Mouse (Mus musculus): ENCODE measurements around the gene Tspan9. TPM values are rescaled to one million over a fixed set of nuclear protein-coding genes. Genes with fewer than 3 reads are reported as not detected.

Gene Tspan9
- polyA plus RNA-seq, 2 experiments: 134 to 151 TPM

DNA sequence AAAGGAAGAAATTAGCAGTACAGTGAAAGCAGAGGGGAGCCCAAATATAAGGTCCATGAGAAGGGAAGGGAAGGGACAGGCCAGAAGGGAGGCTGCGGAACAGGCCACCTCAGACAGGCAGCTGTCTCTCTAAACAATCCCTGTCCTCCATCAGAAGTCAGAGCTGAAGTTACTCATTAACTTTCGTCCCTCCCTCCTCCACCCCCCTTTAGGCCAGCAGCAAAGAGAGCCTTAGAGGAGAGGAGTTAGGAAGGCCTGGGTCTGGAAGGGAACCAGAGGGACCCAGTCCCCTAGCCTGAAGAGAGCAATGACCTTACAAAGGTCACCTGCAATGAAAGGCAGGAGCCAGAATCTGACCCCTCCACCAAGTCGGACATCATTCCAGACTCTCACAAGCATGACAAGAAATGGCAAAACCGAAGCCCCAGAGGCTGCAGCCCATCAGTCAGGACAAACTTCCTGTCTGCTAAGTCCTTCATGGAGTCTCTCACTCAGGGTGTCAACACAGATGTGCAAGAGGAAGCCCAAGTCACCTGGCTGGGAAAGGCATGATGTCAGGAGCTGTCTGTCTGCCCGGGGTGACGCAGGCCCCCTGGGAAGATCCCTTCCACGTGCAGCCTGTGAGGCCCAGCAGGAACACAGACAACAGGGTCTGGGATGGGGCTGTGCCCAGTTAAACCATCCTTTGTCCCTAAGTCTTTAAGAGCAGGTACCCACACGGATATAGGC is 9.0 kb downstream of the Tspan9 start:
- no peak for TF ChIP-seq POLR2A (IDR thresholded peaks at IDR 0.05; ENCODE audit: borderline replicate concordance, extremely low read depth, insufficient read depth, insufficient read length)
- no peak overlapping the region for H3K4me3 ChIP-seq (replicated peaks; ENCODE audit: low read length)
- peak overlapping the region; percentile 21; the same call in 1 of the 2 replicates for H3K27ac ChIP-seq (replicated peaks; ENCODE audit: low read depth, low read length)
- H3K4me2 ChIP-seq (replicated peaks; ENCODE audit: low read depth, low read length, severe bottlenecking): no peak overlapping the region
- ATAC-seq (ENCODE audit: low FRiP score, low read depth) (no peak), DNase-seq (ENCODE audit: low spot score) (no peak)
- H3K4me1 ChIP-seq (ENCODE audit: control insufficient read depth, insufficient read depth, low read length): peaks cover 42% of the 10 kb centered on the region
- H3K9ac ChIP-seq (ENCODE audit: low read depth, low read length, severe bottlenecking): no peak overlapping the region
- H3K27me3 ChIP-seq (ENCODE audit: control insufficient read depth, insufficient read depth, low read length): no peaks in the 10 kb centered on the region
- 44% methylated on average over 8 of the region's 8 CpGs for WGBS
- no peaks in the 10 kb centered on the region for H3K36me3 ChIP-seq (ENCODE audit: control insufficient read depth, insufficient read depth, low read length)
- no peaks in the 10 kb centered on the region for H3K9me3 ChIP-seq (ENCODE audit: control insufficient read depth, low read length)

DNA sequence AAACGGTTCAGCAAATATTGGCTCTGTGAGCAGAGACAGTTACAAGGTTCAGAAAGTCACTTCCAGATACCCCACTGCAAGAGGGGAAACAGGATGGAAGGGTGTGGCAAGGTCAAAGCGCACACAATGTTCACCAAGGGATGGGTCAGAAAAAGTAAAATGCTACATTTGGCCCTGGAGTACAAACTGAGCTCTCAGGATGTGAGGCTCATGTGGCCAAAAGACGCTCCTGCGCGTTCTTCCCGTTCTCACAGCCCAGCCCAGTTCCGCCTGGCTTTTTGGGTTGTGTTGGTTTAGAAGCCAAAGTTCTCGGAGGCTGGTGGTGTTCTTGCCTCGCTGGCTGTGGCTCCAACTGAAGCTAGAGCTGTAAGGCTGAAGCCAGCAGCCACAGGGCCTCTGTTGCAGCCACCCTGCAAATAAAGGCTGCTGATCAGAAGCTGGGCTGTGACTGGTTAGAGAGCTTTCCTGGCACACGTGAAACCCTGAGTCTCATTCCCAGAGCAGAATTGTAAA is 9.7 kb downstream of the Tspan9 start:
- 65% methylated on average over 10 of the region's 10 CpGs for WGBS
- no peak overlapping the region for H3K4me2 ChIP-seq (replicated peaks; ENCODE audit: low read depth, low read length, severe bottlenecking)
- H3K4me1 ChIP-seq (ENCODE audit: control insufficient read depth, insufficient read depth, low read length): peaks cover 46% of the 10 kb centered on the region
- DNase-seq (ENCODE audit: low spot score) (no peak), ATAC-seq (ENCODE audit: low FRiP score, low read depth) (no peak)
- H3K4me3 ChIP-seq (replicated peaks; ENCODE audit: low read length): no peak overlapping the region
- H3K36me3 ChIP-seq (ENCODE audit: control insufficient read depth, insufficient read depth, low read length): no peaks in the 10 kb centered on the region
- H3K27ac ChIP-seq (replicated peaks; ENCODE audit: low read depth, low read length): peak overlapping the region; percentile 21; the same call in 1 of the 2 replicates
- TF ChIP-seq POLR2A (IDR thresholded peaks at IDR 0.05; ENCODE audit: borderline replicate concordance, extremely low read depth, insufficient read depth, insufficient read length): no peak
- H3K27me3 ChIP-seq (ENCODE audit: control insufficient read depth, insufficient read depth, low read length): no peaks in the 10 kb centered on the region
- no peaks in the 10 kb centered on the region for H3K9me3 ChIP-seq (ENCODE audit: control insufficient read depth, low read length)
- no peak overlapping the region for H3K9ac ChIP-seq (ENCODE audit: low read depth, low read length, severe bottlenecking)

DNA sequence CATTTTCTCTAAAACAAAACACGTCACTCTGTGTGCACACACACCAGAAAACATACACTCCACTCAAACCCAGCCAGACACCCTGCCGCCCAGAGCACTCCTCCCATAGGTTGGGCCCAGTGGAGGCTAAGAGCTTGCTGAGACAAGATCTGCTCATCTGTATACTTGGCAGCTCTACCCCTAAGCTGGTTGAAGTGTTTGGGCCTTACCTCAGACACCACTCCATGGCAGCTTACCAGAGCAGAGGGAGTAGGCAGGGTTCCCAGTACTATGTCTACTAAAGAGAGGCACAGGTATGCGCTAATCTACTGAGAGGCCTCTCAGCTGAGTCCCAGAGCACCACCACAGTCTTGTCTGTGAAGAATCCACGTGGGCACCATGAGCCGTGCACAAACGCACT is 10.8 kb downstream of the Tspan9 start:
- ATAC-seq (ENCODE audit: low FRiP score, low read depth): no peak
- 86% methylated on average over 6 of the region's 6 CpGs for WGBS
- no peak for TF ChIP-seq POLR2A (IDR thresholded peaks at IDR 0.05; ENCODE audit: borderline replicate concordance, extremely low read depth, insufficient read depth, insufficient read length)

DNA sequence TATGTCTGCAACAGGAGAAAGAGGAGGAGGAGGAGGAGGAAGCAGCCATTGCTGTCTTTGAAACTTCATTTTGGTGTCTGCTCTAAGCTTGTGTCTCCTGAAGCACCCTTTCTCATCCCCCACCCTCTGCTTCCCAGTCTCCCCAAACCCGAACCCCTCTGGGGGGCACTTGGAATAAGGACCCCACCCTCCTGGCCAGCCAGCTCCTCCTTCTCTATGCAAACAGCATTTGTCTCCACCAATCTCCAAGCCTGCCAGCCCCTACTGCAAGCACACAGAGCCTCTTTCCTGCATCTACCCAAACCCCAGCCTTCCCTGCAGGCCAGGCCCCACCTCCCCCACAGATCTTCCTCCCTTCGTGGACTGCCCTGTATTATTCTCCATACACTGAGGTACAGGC is 12.0 kb downstream of the Tspan9 start:
- no peaks in the 10 kb centered on the region for H3K27me3 ChIP-seq (ENCODE audit: control insufficient read depth, insufficient read depth, low read length)
- 0 out of 2 replicates have a peak, but pooled peaks cover 5% of the 10 kb centered on the region for H3K36me3 ChIP-seq (ENCODE audit: control insufficient read depth, insufficient read depth, low read length)
- ATAC-seq (ENCODE audit: low FRiP score, low read depth): no peak
- 59% methylated on average over 2 of the region's 2 CpGs for WGBS
- no peaks in the 10 kb centered on the region for H3K9me3 ChIP-seq (ENCODE audit: control insufficient read depth, low read length)
- no peak overlapping the region for H3K9ac ChIP-seq (ENCODE audit: low read depth, low read length, severe bottlenecking)
- H3K4me2 ChIP-seq (replicated peaks; ENCODE audit: low read depth, low read length, severe bottlenecking): no peak overlapping the region
- TF ChIP-seq POLR2A (IDR thresholded peaks at IDR 0.05; ENCODE audit: borderline replicate concordance, extremely low read depth, insufficient read depth, insufficient read length): no peak
- DNase-seq (ENCODE audit: low spot score): no peak
- H3K4me1 ChIP-seq (ENCODE audit: control insufficient read depth, insufficient read depth, low read length): peaks cover 37% of the 10 kb centered on the region
- no peak overlapping the region for H3K27ac ChIP-seq (replicated peaks; ENCODE audit: low read depth, low read length)
- no peak overlapping the region for H3K4me3 ChIP-seq (replicated peaks; ENCODE audit: low read length)

More for the DNA sequence above, 10.8 kb downstream of the Tspan9 start:
- H3K27me3 ChIP-seq (ENCODE audit: control insufficient read depth, insufficient read depth, low read length): no peaks in the 10 kb centered on the region
- H3K27ac ChIP-seq (replicated peaks; ENCODE audit: low read depth, low read length): no peak overlapping the region
- H3K36me3 ChIP-seq (ENCODE audit: control insufficient read depth, insufficient read depth, low read length): 0 out of 2 replicates have a peak, but pooled peaks cover 5% of the 10 kb centered on the region
- no peak for DNase-seq (ENCODE audit: low spot score)
- no peaks in the 10 kb centered on the region for H3K9me3 ChIP-seq (ENCODE audit: control insufficient read depth, low read length)
- H3K4me3 ChIP-seq (replicated peaks; ENCODE audit: low read length): no peak overlapping the region
- no peak overlapping the region for H3K4me2 ChIP-seq (replicated peaks; ENCODE audit: low read depth, low read length, severe bottlenecking)
- H3K9ac ChIP-seq (ENCODE audit: low read depth, low read length, severe bottlenecking): no peak overlapping the region
- H3K4me1 ChIP-seq (ENCODE audit: control insufficient read depth, insufficient read depth, low read length): peaks cover 47% of the 10 kb centered on the region

DNA sequence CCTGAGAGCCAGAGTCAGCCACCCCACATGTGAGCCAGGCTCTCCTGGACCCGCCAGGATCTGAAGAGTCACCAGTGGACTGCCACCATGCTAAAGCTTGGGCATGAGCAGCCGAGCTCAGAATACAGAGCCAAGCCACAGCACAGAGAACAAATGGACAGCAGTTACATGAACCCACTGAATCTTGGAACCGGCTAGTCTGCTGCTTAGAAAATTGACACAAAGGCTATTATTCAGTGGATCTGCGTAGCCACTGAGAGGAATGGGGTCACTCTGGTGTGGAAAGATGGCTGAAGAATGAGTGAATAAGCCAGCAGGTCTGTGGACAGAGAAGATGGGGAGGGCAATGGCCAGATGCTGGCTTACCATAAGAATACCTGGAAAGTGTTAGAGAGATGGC is 12.7 kb downstream of the Tspan9 start:
- H3K27ac ChIP-seq (replicated peaks; ENCODE audit: low read depth, low read length): no peak overlapping the region
- TF ChIP-seq POLR2A (IDR thresholded peaks at IDR 0.05; ENCODE audit: borderline replicate concordance, extremely low read depth, insufficient read depth, insufficient read length): no peak
- no peak overlapping the region for H3K4me3 ChIP-seq (replicated peaks; ENCODE audit: low read length)
- no peak overlapping the region for H3K4me2 ChIP-seq (replicated peaks; ENCODE audit: low read depth, low read length, severe bottlenecking)
- ATAC-seq (ENCODE audit: low FRiP score, low read depth) (no peak), DNase-seq (ENCODE audit: low spot score) (no peak)
- no peaks in the 10 kb centered on the region for H3K27me3 ChIP-seq (ENCODE audit: control insufficient read depth, insufficient read depth, low read length)
- peaks cover 31% of the 10 kb centered on the region for H3K4me1 ChIP-seq (ENCODE audit: control insufficient read depth, insufficient read depth, low read length)
- 87% methylated on average over 4 of the region's 4 CpGs for WGBS
- H3K9ac ChIP-seq (ENCODE audit: low read depth, low read length, severe bottlenecking): no peak overlapping the region
- H3K36me3 ChIP-seq (ENCODE audit: control insufficient read depth, insufficient read depth, low read length): 0 out of 2 replicates have a peak, but pooled peaks cover 5% of the 10 kb centered on the region
- H3K9me3 ChIP-seq (ENCODE audit: control insufficient read depth, low read length): no peaks in the 10 kb centered on the region

Measured in limb, embryonic 14.5 days (tissue).